Mouse (Mus musculus): Measurements from ENCODE around the gene Grcc10. TPM values are rescaled to one million over a fixed set of nuclear protein-coding genes. Genes with fewer than 3 reads are reported as not detected.

Grcc10 gene
- polyA plus RNA-seq, 1 experiment, result 221 TPM

GRCm38 (mm10) chr6:124694166-124694955, 46.8 kb downstream of the Grcc10 start:
- peaks cover 41% of the 10 kb centered on the region for H3K4me1 ChIP-seq (ENCODE audit: control insufficient read depth, insufficient read depth, low read length)
- H3K27ac ChIP-seq (ENCODE audit: insufficient read depth, low read depth, low read length), result no peak overlapping the region
- H3K4me3 ChIP-seq (ENCODE audit: insufficient read depth, low read length), result no peak overlapping the region
- TF ChIP-seq CTCF (IDR thresholded peaks at IDR 0.05; ENCODE audit: low read depth, low read length) (no peak), POLR2A (IDR thresholded peaks at IDR 0.05; ENCODE audit: borderline replicate concordance, low read depth, low read length) (no peak)

GRCm38 (mm10) chr6:124693243-124693981, 47.8 kb downstream of the Grcc10 start:
- TF ChIP-seq CTCF (IDR thresholded peaks at IDR 0.05; ENCODE audit: low read depth, low read length) (no peak), POLR2A (IDR thresholded peaks at IDR 0.05; ENCODE audit: borderline replicate concordance, low read depth, low read length) (no peak)
- no peak overlapping the region for H3K27ac ChIP-seq (ENCODE audit: insufficient read depth, low read depth, low read length)
- peaks cover 45% of the 10 kb centered on the region for H3K4me1 ChIP-seq (ENCODE audit: control insufficient read depth, insufficient read depth, low read length)
- no peak overlapping the region for H3K4me3 ChIP-seq (ENCODE audit: insufficient read depth, low read length)

GRCm38 (mm10) chr6:124690517-124690916, 50.7 kb downstream of the Grcc10 start:
- TF ChIP-seq POLR2A (IDR thresholded peaks at IDR 0.05; ENCODE audit: borderline replicate concordance, low read depth, low read length) (no peak), CTCF (IDR thresholded peaks at IDR 0.05; ENCODE audit: low read depth, low read length) (no peak)

More at GRCm38 (mm10) chr6:124690517-124690916, 50.7 kb downstream of the Grcc10 start:
- peaks cover 39% of the 10 kb centered on the region for H3K4me1 ChIP-seq (ENCODE audit: control insufficient read depth, insufficient read depth, low read length)
- no peak overlapping the region for H3K4me3 ChIP-seq (ENCODE audit: insufficient read depth, low read length)
- H3K27ac ChIP-seq (ENCODE audit: insufficient read depth, low read depth, low read length), result no peak overlapping the region

Other genes with a start within 250 kb of the Grcc10 start
- gene C1rl, start 248.3 kb downstream of the Grcc10 start, polyA plus RNA-seq (2012; ENCODE audit: insufficient read depth, insufficient read length, missing spikeins), result 0.97 and 1.1 TPM in 2 replicates
- 3.4 and 3.7 TPM in 2 replicates for gene C1ra, start 229.0 kb downstream of the Grcc10 start, polyA plus RNA-seq (2012; ENCODE audit: insufficient read depth, insufficient read length, missing spikeins)
- gene C1s1, start 199.0 kb downstream of the Grcc10 start, polyA plus RNA-seq (2012; ENCODE audit: insufficient read depth, insufficient read length, missing spikeins), result 0.55 TPM in 1 of 2 replicates, not detected in the other
- not detected in 2 replicates for gene C1rb, start 171.1 kb downstream of the Grcc10 start, polyA plus RNA-seq (2012; ENCODE audit: insufficient read depth, insufficient read length, missing spikeins)
- not detected in 2 replicates for gene C1s2, start 105.3 kb downstream of the Grcc10 start, polyA plus RNA-seq (2012; ENCODE audit: insufficient read depth, insufficient read length, missing spikeins)
- 57.4 and 70.0 TPM in 2 replicates for gene Lpcat3, start 78.3 kb downstream of the Grcc10 start, polyA plus RNA-seq (2012; ENCODE audit: insufficient read depth, insufficient read length, missing spikeins)
- 48.2 and 54.9 TPM in 2 replicates for gene Emg1, start 29.2 kb downstream of the Grcc10 start, polyA plus RNA-seq (2012; ENCODE audit: insufficient read depth, insufficient read length, missing spikeins)
- 94.1 and 97.8 TPM in 2 replicates for gene Phb2, start 29.0 kb downstream of the Grcc10 start, polyA plus RNA-seq (2012; ENCODE audit: insufficient read depth, insufficient read length, missing spikeins)
- gene Ptpn6, start 2.7 kb downstream of the Grcc10 start, polyA plus RNA-seq (2012; ENCODE audit: insufficient read depth, insufficient read length, missing spikeins), result 583 and 614 TPM in 2 replicates
- not detected in 2 replicates for gene Gm45234, start 14.6 kb upstream of the Grcc10 start, polyA plus RNA-seq (2012; ENCODE audit: insufficient read depth, insufficient read length, missing spikeins)
- 30.1 and 34.0 TPM in 2 replicates for gene Atn1, start 15.2 kb upstream of the Grcc10 start, polyA plus RNA-seq (2012; ENCODE audit: insufficient read depth, insufficient read length, missing spikeins)
- 1.4 and 2.6 TPM in 2 replicates for gene Eno2, start 28.3 kb upstream of the Grcc10 start, polyA plus RNA-seq (2012; ENCODE audit: insufficient read depth, insufficient read length, missing spikeins)
- not detected in 2 replicates for gene Lrrc23, start 38.4 kb upstream of the Grcc10 start, polyA plus RNA-seq (2012; ENCODE audit: insufficient read depth, insufficient read length, missing spikeins)
- 31.4 and 43.6 TPM in 2 replicates for gene Spsb2, start 67.3 kb upstream of the Grcc10 start, polyA plus RNA-seq (2012; ENCODE audit: insufficient read depth, insufficient read length, missing spikeins)
- gene Tpi1, start 72.9 kb upstream of the Grcc10 start, polyA plus RNA-seq (2012; ENCODE audit: insufficient read depth, insufficient read length, missing spikeins), result 224 and 232 TPM in 2 replicates
- gene Usp5, start 88.1 kb upstream of the Grcc10 start, polyA plus RNA-seq (2012; ENCODE audit: insufficient read depth, insufficient read length, missing spikeins), result 62.3 and 65.0 TPM in 2 replicates
- gene Cdca3, start 88.2 kb upstream of the Grcc10 start, polyA plus RNA-seq (2012; ENCODE audit: insufficient read depth, insufficient read length, missing spikeins), result 70.1 and 76.5 TPM in 2 replicates
- gene Gnb3, start 98.9 kb upstream of the Grcc10 start, polyA plus RNA-seq (2012; ENCODE audit: insufficient read depth, insufficient read length, missing spikeins), result not detected in 2 replicates
- gene P3h3, start 116.4 kb upstream of the Grcc10 start, polyA plus RNA-seq (2012; ENCODE audit: insufficient read depth, insufficient read length, missing spikeins), result 12.1 and 12.9 TPM in 2 replicates
- gene Gpr162, start 122.6 kb upstream of the Grcc10 start, polyA plus RNA-seq (2012; ENCODE audit: insufficient read depth, insufficient read length, missing spikeins), result 43.3 and 52.6 TPM in 2 replicates
- gene Cd4, start 146.8 kb upstream of the Grcc10 start, polyA plus RNA-seq (2012; ENCODE audit: insufficient read depth, insufficient read length, missing spikeins), result 20.6 and 23.4 TPM in 2 replicates
- gene Lag3, start 170.3 kb upstream of the Grcc10 start, polyA plus RNA-seq (2012; ENCODE audit: insufficient read depth, insufficient read length, missing spikeins), result 0.44 TPM in 1 of 2 replicates, not detected in the other
- gene Ptms, start 178.7 kb upstream of the Grcc10 start, polyA plus RNA-seq (2012; ENCODE audit: insufficient read depth, insufficient read length, missing spikeins), result 820 and 821 TPM in 2 replicates
- 186 and 188 TPM in 2 replicates for gene Mlf2, start 190.0 kb upstream of the Grcc10 start, polyA plus RNA-seq (2012; ENCODE audit: insufficient read depth, insufficient read length, missing spikeins)
- 49.3 and 58.7 TPM in 2 replicates for gene Cops7a, start 224.2 kb upstream of the Grcc10 start, polyA plus RNA-seq (2012; ENCODE audit: insufficient read depth, insufficient read length, missing spikeins)